Mouse (Mus musculus): ENCODE measurements at regions not wholly inside any gene's neighbourhood (a gene's known extent, or its start where the extent isn't known, plus 50 kb on each side); places are given as distances from the start of the nearest gene placed in this dataset.

- Histone ChIP-seq H3K27ac (no peak overlapping the region), H3K4me2 (peak overlapping the region; percentile 57), H3K9ac (peak overlapping the region; percentile 21; the same call in 1 of the 2 replicates), H3K4me1 (peaks cover 13% of the 10 kb centered on the region), H3K36me3 (replicated peaks) (no peaks in the 10 kb centered on the region), H3K27me3 (peaks cover 13% of the 10 kb centered on the region; the same call in 1 of the 2 replicates), H3K9me3 (no peaks in the 10 kb centered on the region), H3K4me3 (replicated peaks) (peak overlapping the region; percentile 24)
- no peak for ATAC-seq (ENCODE audit: low FRiP score)
- 40% methylated on average over 5 of the region's 5 CpGs for WGBS
These were observed 99.7 kb downstream of the Zfp326 start for GRCm38 (mm10) chr5:105976076-105976475.

DNA sequence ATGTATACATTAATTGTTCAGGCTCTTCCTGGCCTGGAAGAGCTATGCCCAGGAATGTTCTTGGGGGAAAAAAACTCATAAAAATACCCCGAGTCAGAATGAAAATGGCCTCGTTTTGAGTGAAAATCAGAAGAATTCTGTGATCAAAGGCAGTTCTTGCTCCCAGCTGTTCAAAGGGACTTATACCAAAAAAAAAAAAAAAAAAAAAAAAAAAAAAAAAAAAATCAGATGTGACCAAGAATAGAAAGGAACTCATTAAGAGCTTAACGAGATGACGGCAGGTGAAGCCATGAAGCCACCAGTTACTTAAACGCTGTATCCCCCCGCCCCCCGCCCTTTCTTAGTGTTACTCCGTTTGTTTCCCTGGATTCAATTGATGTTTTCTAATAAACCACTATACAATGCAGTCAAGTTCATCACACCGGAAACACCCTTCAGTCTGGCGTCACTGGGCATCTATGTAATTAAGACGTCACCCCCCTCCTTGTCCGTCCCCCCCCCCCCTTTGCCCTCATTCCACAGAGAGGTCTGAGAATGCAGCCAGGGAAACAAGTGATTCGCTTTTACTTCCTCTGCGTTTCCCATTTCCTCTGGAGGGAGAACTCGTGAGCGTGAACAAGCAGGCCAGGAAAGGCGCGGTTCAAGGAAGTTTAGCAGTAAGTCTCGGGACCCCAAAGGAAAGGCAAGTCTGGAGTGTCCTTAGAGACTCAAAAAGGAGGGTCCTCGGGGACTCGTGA lies 99.1 kb downstream of the Zfp326 start:
- no peaks in the 10 kb centered on the region for H3K9me3 ChIP-seq
- peak; percentile 57; the same call in 1 of the 2 replicates for ATAC-seq (ENCODE audit: low FRiP score)
- H3K4me1 ChIP-seq: peaks cover 13% of the 10 kb centered on the region
- H3K4me2 ChIP-seq: peak overlapping the region; percentile 57
- 13% methylated on average over 21 of the region's 21 CpGs for WGBS
- H3K4me3 ChIP-seq (replicated peaks): peak overlapping the region; percentile 24
- H3K9ac ChIP-seq: peak overlapping the region; percentile 21; the same call in 1 of the 2 replicates
- H3K36me3 ChIP-seq (replicated peaks): no peaks in the 10 kb centered on the region
- H3K27ac ChIP-seq: no peak overlapping the region
- H3K27me3 ChIP-seq: 0 out of 2 replicates have a peak, but pooled peaks cover 8% of the 10 kb centered on the region

DNA sequence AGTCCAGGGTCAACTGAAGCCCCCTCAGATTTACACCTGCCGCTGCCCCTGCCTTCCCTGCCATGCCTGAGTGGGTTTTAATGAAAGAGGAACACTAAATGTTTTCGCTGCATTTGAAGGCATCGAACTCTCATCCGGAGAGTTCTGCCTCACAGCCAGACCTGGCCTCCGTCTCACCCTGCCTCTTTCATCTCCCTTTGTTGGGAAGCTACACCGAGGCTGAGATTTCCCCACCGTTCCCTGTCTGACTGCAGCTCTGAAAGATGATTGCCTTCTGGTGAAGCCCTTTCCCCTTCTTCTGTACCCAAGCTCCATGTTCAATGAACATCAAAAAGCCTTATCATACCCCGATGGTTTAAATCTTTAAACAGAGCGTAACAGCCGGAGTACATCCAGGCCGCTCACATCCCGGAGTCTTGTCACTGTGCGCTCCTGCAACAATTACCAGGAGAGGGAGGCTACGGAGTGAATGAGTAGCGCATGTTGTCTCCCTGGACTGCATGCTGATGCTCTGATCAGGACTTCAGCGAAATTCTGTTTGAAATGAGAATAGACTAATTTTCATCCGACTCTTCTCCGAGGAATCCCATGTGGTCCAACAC lies 98.3 kb downstream of the Zfp326 start:
- Histone ChIP-seq H3K27me3 (0 out of 2 replicates have a peak, but pooled peaks cover 8% of the 10 kb centered on the region), H3K9ac (no peak overlapping the region), H3K4me2 (no peak overlapping the region), H3K4me1 (peaks cover 13% of the 10 kb centered on the region), H3K9me3 (no peaks in the 10 kb centered on the region), H3K36me3 (replicated peaks) (no peaks in the 10 kb centered on the region), H3K4me3 (replicated peaks) (no peak overlapping the region), H3K27ac (no peak overlapping the region)
- ATAC-seq (ENCODE audit: low FRiP score): no peak
- WGBS: 62% methylated on average over 18 of the region's 18 CpGs

Measured in forebrain, embryonic 12.5 days (tissue).